Mouse (Mus musculus): ENCODE measurements around the gene Scd3. TPM values are rescaled to one million over a fixed set of nuclear protein-coding genes. Genes with fewer than 3 reads are reported as not detected.
"Not testable (repeated sequence)": the region's sequence is repeated elsewhere in the genome, so short reads cannot be mapped to it uniquely, and the experiment has no call there.

Scd3 gene
- polyA plus RNA-seq, 1 experiment from 2014 or later, result 0.29 TPM

- peak; percentile 85 for DNase-seq (ENCODE audit: low spot score)
These were observed 63.9 kb downstream of the Scd3 start for GRCm38 (mm10) chr19:44266824-44267498.

GRCm38 (mm10) chr19:44267499-44268002 lies 64.5 kb downstream of the Scd3 start:
- DNase-seq (ENCODE audit: low spot score), result no peak

GRCm38 (mm10) chr19:44273711-44274110 lies 70.6 kb downstream of the Scd3 start:
- DNase-seq (ENCODE audit: low spot score), result no peak

GRCm38 (mm10) chr19:44274452-44274851 lies 71.4 kb downstream of the Scd3 start:
- no peak for DNase-seq (ENCODE audit: low spot score)

GRCm38 (mm10) chr19:44275418-44275817 lies 72.3 kb downstream of the Scd3 start:
- no peak for DNase-seq (ENCODE audit: low spot score)

GRCm38 (mm10) chr19:44276861-44277260 lies 73.8 kb downstream of the Scd3 start:
- no peak for DNase-seq (ENCODE audit: low spot score)

GRCm38 (mm10) chr19:44277931-44278330 lies 74.9 kb downstream of the Scd3 start:
- DNase-seq (ENCODE audit: low spot score), result no peak

GRCm38 (mm10) chr19:44280755-44281154 lies 77.7 kb downstream of the Scd3 start:
- peak; percentile 78 for DNase-seq (ENCODE audit: low spot score)

GRCm38 (mm10) chr19:44281825-44282447 lies 78.9 kb downstream of the Scd3 start:
- not testable (repeated sequence) for DNase-seq (ENCODE audit: low spot score)

- DNase-seq (ENCODE audit: low spot score), result peak; percentile 69
These were observed 79.6 kb downstream of the Scd3 start for GRCm38 (mm10) chr19:44282534-44283156.

- no peak for DNase-seq (ENCODE audit: low spot score)
These were observed 80.3 kb downstream of the Scd3 start for GRCm38 (mm10) chr19:44283157-44284024.

- DNase-seq (ENCODE audit: low spot score), result peak; percentile 97
These were observed 81.1 kb downstream of the Scd3 start for GRCm38 (mm10) chr19:44284025-44284695.

GRCm38 (mm10) chr19:44284723-44285122 lies 81.7 kb downstream of the Scd3 start:
- DNase-seq (ENCODE audit: low spot score), result no peak

GRCm38 (mm10) chr19:44285554-44285953 lies 82.5 kb downstream of the Scd3 start:
- no peak for DNase-seq (ENCODE audit: low spot score)

- no peak for DNase-seq (ENCODE audit: low spot score)
These were observed 83.0 kb downstream of the Scd3 start for GRCm38 (mm10) chr19:44286109-44286508.

- DNase-seq (ENCODE audit: low spot score), result no peak
These were observed 84.5 kb downstream of the Scd3 start for GRCm38 (mm10) chr19:44287415-44288110.

- DNase-seq (ENCODE audit: low spot score), result no peak
These were observed 89.0 kb downstream of the Scd3 start for GRCm38 (mm10) chr19:44292083-44292482.

- DNase-seq (ENCODE audit: low spot score), result peak; percentile 16
These were observed 89.4 kb downstream of the Scd3 start for GRCm38 (mm10) chr19:44292483-44292882.

- DNase-seq (ENCODE audit: low spot score), result no peak
These were observed 90.1 kb downstream of the Scd3 start, which contains the start of gene Scd2 for GRCm38 (mm10) chr19:44292941-44293768. Gene Scd2 (plus strand): TSS chr19:44293674.
